Mouse (Mus musculus) heart, embryonic 16.5 days (tissue): Measurements from ENCODE around the gene Farsa. TPM values are rescaled to one million over a fixed set of nuclear protein-coding genes. Genes with fewer than 3 reads are reported as not detected.
A peak's percentile ranks its signal among the peaks of the same experiment; 100 is the strongest.

Experiments
- ATAC-seq: fragments of 200-750 bp; cut with Nextera tagmentation; replicated peaks from 2 replicates; pipeline ENCODE4 v1.8.0; 2017; ENCODE audit warnings: moderate number of reproducible peaks; ENCODE audit not compliant: insufficient read depth, low FRiP score; ENCODE audit errors: extremely low read depth
- H3K27ac ChIP-seq: fragments of 300-500 bp; sonication (generic); 2 replicates; pipeline ENCODE4 v1.5.1; 2014; ENCODE audit warnings: mild to moderate bottlenecking, low read length, control low read depth, moderate library complexity
- H3K27me3 ChIP-seq: fragments of 300-500 bp; sonication (generic); 2 replicates; pipeline ENCODE4 v1.6.1; 2014; ENCODE audit warnings: low read length, mixed read lengths; ENCODE audit not compliant: control insufficient read depth, insufficient read depth
- H3K36me3 ChIP-seq: fragments of 300-500 bp; sonication (generic); 2 replicates; pipeline ENCODE4 v1.6.1; 2014; ENCODE audit not compliant: control insufficient read depth, insufficient read depth
- H3K4me1 ChIP-seq: fragments of 300-500 bp; sonication (generic); 2 replicates; pipeline ENCODE4 v1.6.1; 2014; ENCODE audit warnings: low read length, mixed read lengths; ENCODE audit not compliant: control insufficient read depth, insufficient read depth
- H3K4me2 ChIP-seq: fragments of 300-500 bp; sonication (generic); 2 replicates; pipeline ENCODE4 v1.6.1; 2014; ENCODE audit warnings: low read depth, mild to moderate bottlenecking, control low read depth, low read length
- H3K4me3 ChIP-seq: fragments of 300-500 bp; sonication (generic); 2 replicates; pipeline ENCODE4 v1.5.1; 2014; ENCODE audit warnings: mild to moderate bottlenecking, control low read depth, low read length
- H3K9ac ChIP-seq: fragments of 300-500 bp; sonication (generic); 2 replicates; pipeline ENCODE4 v1.6.1; 2014; ENCODE audit warnings: low read length, control low read depth
- H3K9me3 ChIP-seq: fragments of 300-500 bp; sonication (generic); replicated peaks from 2 replicates; pipeline ENCODE4 v1.6.1; 2016; ENCODE audit warnings: low read length; ENCODE audit not compliant: control insufficient read depth
- WGBS: fragments of 180-500 bp; shearing (Covaris S2); extraction: QIAGEN DNeasy Blood & Tissue Kit; methylation state at CpG from one replicate; pipeline ENCODE4 v1.1.7; 2014; 5-methylcytosine and 5-hydroxymethylcytosine counted together
- polyA plus RNA-seq: library from polyadenylated mRNA; unstranded; fragments of >200 nt; fragmentation: Nextera tagmentation; extraction: Ambion mirVana; gene quantifications from 2 replicates; pipeline ENCODE4 v1.2.1, GENCODE M21; 2015

Farsa gene
- polyA plus RNA-seq, 1 experiment from 2014 or later = 64.4 TPM

DNA sequence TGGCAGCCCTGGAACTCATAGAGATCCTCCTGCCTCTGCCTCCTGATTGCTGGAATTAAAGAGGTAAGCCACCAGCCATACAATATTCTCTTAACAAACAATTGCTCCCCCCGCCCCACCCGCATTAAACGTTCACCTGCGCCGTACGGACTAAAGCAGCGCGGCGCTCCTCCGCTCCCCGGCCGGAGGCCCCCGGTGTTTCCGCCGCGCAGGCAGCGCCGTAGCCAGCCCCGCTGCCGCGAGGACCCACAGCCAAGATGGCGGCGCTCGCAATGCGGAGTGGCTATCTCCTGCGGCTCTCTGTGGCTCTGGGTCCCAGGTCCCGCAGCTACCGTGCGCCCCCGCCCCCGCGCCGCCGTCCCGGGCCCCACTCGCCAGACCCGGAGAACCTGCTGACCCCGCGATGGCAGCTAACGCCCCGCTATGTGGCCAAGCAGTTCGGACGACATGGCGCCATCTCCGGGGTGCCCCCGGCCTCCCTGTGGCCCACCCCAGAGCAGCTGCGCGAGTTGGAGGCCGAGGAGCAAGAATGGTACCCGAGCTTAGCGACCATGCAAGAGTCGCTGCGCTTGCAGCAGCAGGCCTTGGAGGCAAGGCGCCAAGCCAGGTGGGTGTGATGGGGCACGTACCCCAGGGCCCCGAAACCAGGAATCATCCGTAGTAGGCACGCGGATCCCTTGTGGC lies 24.6 kb upstream of the Farsa start:
- Histone ChIP-seq H3K36me3 (peaks cover 27% of the 10 kb centered on the region), H3K4me2 (peak overlapping the region; percentile 73), H3K4me3 (peak overlapping the region; percentile 96), H3K9me3 (no peaks in the 10 kb centered on the region), H3K9ac (peak overlapping the region; percentile 99), H3K4me1 (peaks cover 17% of the 10 kb centered on the region), H3K27me3 (no peaks in the 10 kb centered on the region), H3K27ac (peak overlapping the region; percentile 95)
- ATAC-seq = peak; percentile 56; the same call in 1 of the 2 replicates
- under 1% methylated on average over 59 of the region's 59 CpGs for WGBS

DNA sequence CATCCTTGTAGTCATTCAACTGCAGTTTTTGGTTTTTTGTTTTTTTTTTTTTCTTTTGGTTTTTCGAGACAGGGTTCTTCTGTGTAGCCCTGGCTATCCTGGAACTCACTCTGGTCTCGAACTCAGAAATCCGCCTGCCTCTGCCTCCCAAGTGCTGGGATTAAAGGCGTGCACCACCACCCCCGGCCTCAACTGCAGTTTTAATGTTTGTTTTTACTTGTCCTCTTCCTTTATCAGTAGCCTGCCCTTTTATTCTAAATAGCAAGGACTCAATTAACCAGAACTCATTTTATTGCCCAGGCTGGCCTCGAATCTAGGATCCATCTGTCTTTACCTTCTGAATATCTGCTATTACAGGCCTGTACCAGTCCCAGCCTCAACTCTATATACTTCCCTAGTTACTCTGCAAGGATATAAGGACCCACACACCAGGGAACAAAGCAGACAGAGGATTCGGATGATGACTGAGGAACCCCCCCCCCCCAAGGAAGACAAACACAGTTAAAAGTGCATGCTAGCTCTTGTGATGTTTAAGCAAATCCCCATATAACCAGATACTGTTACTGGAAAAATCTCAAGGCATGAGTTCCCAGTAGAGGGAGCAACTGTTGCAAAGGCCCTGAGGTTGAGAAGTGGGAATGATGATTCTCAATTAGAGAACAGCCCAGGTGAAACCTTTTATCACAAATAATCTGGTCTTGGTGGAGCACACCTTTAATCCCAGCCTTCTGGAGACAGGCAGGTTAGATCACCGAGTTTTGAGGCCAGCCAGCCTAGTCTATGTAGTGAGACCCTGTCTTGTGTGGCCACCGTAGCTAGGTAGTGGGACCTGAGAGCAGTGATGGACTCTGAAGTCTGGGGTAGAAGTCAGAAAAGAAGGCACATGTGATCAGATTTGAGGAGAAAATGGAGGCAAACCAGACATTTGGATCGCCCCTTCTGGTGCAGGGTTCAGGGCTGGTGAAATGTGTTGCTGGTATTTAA lies 23.7 kb upstream of the Farsa start:
- ATAC-seq = no peak
- Histone ChIP-seq H3K27me3 (no peaks in the 10 kb centered on the region), H3K4me3 (peak overlapping the region; percentile 96), H3K9ac (peak overlapping the region; percentile 99), H3K4me2 (peak overlapping the region; percentile 73), H3K9me3 (no peaks in the 10 kb centered on the region), H3K36me3 (peaks cover 35% of the 10 kb centered on the region), H3K4me1 (peaks cover 17% of the 10 kb centered on the region), H3K27ac (peak overlapping the region; percentile 95)
- 57% methylated on average over 10 of the region's 10 CpGs for WGBS

DNA sequence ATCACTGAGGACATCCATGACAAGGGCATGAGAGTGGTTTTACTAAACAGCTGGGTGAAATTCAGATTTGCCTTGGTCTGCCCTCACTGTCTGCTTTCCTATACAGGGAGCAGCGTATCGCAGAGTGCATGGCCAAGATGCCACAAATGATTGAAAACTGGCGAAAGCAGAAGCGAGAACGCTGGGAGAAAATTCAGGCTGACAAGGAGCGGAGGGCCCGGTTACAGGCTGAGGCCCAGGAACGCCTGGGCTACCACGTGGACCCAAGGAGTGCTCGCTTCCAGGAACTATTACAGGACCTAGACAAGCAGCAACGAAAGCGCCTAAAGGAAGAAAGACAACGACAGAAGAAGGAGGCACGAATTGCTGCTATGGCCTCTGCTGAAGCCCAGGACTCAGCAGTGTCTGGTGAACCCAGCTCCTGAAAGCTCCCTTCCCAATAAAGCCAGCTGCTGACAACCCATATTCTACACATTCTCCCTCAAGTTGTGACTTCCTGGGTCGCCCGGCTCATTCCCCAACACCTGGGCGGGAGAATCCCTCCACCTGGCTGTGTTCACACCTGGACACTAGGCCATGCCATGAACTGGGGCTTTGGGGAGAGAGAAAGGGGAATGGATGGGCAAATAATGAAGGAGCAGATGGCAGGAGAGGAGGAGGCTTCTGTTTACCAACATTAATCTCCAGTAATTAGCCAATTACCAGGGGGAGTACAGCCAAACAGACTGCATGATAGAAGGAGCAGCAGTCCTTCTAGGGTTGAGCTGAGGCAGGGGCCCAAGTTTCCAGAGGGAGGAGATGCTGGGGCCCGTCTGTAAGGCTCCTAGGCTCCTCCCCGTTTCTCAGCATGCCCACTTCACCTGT lies 22.6 kb upstream of the Farsa start:
- H3K4me3 ChIP-seq = no peak overlapping the region

GRCm38 (mm10) chr8:84834866-84835855 lies 21.6 kb upstream of the Farsa start:
- no peaks in the 10 kb centered on the region for H3K9me3 ChIP-seq
- H3K4me1 ChIP-seq = peaks cover 23% of the 10 kb centered on the region
- H3K4me3 ChIP-seq = no peak overlapping the region
- peak overlapping the region; percentile 49; the same call in 1 of the 2 replicates for H3K27ac ChIP-seq
- H3K36me3 ChIP-seq = peaks cover 39% of the 10 kb centered on the region
- H3K4me2 ChIP-seq = no peak overlapping the region
- H3K9ac ChIP-seq = no peak overlapping the region
- 42% methylated on average over 10 of the region's 10 CpGs for WGBS
- ATAC-seq = peak; percentile 31; the same call in 1 of the 2 replicates
- no peaks in the 10 kb centered on the region for H3K27me3 ChIP-seq

More for the DNA sequence above, 22.6 kb upstream of the Farsa start:
- WGBS = 86% methylated on average over 19 of the region's 19 CpGs
- no peak for ATAC-seq
- Histone ChIP-seq H3K4me1 (peaks cover 17% of the 10 kb centered on the region), H3K9me3 (no peaks in the 10 kb centered on the region), H3K27ac (peak overlapping the region; percentile 49; the same call in 1 of the 2 replicates), H3K27me3 (no peaks in the 10 kb centered on the region), H3K36me3 (peaks cover 39% of the 10 kb centered on the region), H3K9ac (no peak overlapping the region), H3K4me2 (no peak overlapping the region)

DNA sequence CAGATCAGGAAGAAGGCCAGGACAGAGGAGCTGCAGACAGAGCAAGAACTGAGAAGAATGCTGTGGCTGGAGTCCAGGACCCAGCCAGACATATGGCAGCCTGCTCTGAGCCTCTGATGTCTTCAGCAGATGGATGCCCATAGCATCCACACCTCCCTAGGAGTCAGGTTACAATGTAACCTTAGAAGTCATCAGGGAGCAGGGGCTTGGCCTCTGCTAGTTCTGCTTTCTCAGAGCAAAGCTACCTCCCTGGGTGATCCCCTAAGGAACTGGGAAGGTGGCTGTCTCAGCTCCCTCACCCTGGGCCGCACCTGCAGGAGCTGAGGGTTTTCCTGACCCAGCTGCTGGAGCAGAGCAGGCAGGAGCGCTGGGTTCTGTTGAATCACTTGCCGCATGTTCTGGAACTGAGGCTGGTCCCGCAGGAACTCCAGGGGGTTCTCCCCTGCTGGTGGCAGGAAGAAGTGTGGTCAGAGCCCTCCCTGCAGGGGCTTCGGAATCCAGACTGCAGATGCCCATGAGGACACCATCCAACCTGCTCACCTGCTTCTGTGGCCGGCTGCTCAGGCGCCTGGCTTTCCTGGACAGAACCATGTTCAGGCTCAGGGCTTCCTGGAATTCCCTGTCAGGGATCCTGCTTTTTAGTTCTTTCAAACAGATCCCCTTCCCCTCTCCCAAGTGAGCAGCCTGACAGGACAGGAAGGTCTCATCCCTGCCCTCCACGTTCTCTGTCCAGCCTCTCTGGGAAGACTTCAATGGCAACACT lies 19.5 kb upstream of the Farsa start:
- peaks cover 23% of the 10 kb centered on the region for H3K4me1 ChIP-seq
- H3K9me3 ChIP-seq = no peaks in the 10 kb centered on the region
- no peaks in the 10 kb centered on the region for H3K27me3 ChIP-seq
- H3K36me3 ChIP-seq = peaks cover 50% of the 10 kb centered on the region
- no peak overlapping the region for H3K4me2 ChIP-seq
- no peak overlapping the region for H3K27ac ChIP-seq
- no peak overlapping the region for H3K9ac ChIP-seq
- no peak overlapping the region for H3K4me3 ChIP-seq
- no peak for ATAC-seq
- WGBS = 66% methylated on average over 8 of the region's 8 CpGs

- no peaks in the 10 kb centered on the region for H3K27me3 ChIP-seq
- no peak overlapping the region for H3K27ac ChIP-seq
- no peak for ATAC-seq
- no peak overlapping the region for H3K4me3 ChIP-seq
- no peak overlapping the region for H3K4me2 ChIP-seq
- peaks cover 56% of the 10 kb centered on the region for H3K36me3 ChIP-seq
- no peak overlapping the region for H3K9ac ChIP-seq
- H3K9me3 ChIP-seq = no peaks in the 10 kb centered on the region
- H3K4me1 ChIP-seq = peaks cover 23% of the 10 kb centered on the region
- 82% methylated on average over 15 of the region's 15 CpGs for WGBS
Observed at GRCm38 (mm10) chr8:84837912-84838470, 18.8 kb upstream of the Farsa start.

DNA sequence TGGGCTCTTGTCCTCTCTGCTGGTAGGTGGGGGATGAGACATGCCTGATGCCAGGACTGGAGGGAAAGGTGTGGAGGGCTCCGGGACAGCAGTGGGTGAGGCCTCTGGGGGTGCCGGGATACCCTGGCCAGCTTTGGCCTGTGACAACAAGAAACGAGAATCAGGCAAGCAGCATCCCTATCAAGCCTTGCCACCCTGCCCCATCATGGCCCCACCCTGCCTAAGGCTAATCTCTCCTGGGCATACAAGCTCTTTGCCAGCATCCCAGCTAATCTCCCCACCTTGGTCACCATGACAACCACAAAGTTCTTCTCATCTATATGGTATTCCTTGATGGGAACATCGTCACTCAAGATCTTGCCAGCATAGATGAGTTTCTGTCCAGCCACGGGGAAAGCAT lies 18.3 kb upstream of the Farsa start:
- WGBS = 81% methylated on average over 5 of the region's 5 CpGs
- Histone ChIP-seq H3K4me3 (no peak overlapping the region), H3K9ac (no peak overlapping the region), H3K9me3 (no peaks in the 10 kb centered on the region), H3K4me1 (peaks cover 21% of the 10 kb centered on the region), H3K27me3 (no peaks in the 10 kb centered on the region), H3K36me3 (peaks cover 61% of the 10 kb centered on the region), H3K27ac (no peak overlapping the region), H3K4me2 (no peak overlapping the region)
- no peak for ATAC-seq
